Mouse (Mus musculus) adrenal gland, adult 18-20 months (tissue): ENCODE data around the gene Itga3. TPM values are rescaled to one million over a fixed set of nuclear protein-coding genes. Genes with fewer than 3 reads are reported as not detected.

Experiments used
- DNase-seq, 2 experiments: peaks; one replicate each; pipeline ENCODE4 v3.0.0; 2021 to 2022; ENCODE audit warnings: low spot score in 2 of 2
- total RNA-seq, 2 experiments: library from RNA; stranded (reverse); gene quantifications; 1 replicate in 1 of 2; 2 replicates in 1 of 2; pipeline ENCODE4 v1.2.3; 2021

Itga3 gene
- total RNA-seq, 2 experiments from 2014 or later: 33.9 to 44.6 TPM

DNA sequence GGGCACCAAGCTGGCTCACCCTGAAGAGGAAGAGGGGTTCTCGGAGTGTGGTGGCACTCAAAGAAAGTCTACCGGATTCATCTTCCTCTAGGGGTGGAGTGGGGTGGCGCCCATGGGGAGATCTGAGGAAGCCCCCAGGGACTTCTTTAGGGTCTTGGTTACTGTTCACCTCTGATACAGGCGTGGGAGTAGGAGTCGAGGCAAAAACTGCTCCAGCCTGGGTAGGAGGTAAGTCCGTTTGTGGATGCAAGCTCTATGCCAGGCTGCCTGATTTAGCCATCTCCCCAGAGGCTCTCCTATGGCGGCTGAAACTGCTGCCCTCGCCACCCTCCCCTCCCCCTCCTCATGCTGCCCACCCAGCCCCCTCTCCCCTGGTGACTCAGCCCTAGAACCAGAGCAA, 4.5 kb downstream of the Itga3 start:
- DNase-seq: no peak

DNA sequence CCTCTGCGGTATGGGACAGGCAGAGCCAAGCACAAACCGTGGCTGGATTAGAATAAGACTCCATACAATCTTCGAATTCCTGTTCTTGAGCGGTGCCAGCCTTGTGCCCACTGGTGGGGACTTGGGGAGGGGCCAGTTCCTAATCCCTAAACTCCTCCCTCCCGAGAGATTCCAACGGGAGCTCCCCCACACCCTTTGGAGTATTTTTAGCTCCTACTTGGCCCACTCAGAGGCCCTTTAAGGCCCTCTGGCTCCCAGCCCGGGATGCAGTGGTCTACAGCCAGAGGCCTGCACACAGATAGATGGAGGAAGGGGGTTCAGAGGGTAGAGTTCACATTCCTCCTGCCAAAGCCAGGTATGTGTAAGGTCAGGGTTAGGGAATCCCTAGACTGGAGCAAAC, 5.3 kb downstream of the Itga3 start:
- DNase-seq: no peak

DNA sequence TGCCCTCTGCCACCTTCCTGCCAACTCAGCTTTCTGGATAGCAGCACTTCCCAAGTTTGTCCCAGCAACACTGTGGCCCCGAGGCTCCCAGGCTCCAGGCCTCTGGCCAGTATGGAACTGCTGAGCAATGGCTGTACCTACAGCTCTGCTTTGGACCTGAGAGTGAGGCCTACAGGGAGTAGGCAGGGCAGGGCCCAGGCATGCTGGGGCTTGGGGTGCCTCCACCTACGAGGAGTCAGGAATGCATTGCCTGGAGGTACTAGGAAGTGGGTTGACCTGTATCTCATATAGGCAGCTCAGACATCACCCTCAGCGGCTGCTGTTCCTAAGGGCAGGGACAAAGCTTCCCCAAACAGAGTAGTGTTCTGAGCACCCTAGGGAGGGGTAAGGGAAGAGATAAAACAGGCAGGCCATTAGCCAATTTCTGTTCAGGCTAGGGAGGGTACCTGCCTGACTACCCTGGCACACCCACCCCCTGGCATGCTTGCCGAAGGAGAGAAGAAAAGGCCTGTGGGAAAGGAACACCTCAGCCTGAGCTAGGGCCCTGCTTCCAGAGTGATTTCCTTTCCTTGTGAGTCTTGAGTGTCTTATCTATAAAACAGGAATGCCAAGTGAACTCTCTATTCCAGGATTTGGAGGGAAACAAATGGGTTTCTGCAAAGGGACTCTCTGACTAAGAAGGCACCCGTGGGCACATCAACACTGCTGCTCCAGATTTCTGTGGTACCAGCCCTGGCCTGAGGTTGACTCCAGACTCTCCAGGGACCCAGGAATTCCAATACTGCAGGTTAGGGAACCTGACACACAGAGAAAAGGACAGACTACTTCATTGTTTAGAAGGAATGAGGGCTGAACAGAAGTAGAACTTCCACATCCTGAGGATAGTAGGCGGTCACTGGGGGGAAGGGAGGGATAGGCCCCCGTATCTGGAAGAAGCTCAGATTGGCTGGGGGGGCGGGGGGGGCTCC, 6.2 kb downstream of the Itga3 start:
- no peak for DNase-seq

DNA sequence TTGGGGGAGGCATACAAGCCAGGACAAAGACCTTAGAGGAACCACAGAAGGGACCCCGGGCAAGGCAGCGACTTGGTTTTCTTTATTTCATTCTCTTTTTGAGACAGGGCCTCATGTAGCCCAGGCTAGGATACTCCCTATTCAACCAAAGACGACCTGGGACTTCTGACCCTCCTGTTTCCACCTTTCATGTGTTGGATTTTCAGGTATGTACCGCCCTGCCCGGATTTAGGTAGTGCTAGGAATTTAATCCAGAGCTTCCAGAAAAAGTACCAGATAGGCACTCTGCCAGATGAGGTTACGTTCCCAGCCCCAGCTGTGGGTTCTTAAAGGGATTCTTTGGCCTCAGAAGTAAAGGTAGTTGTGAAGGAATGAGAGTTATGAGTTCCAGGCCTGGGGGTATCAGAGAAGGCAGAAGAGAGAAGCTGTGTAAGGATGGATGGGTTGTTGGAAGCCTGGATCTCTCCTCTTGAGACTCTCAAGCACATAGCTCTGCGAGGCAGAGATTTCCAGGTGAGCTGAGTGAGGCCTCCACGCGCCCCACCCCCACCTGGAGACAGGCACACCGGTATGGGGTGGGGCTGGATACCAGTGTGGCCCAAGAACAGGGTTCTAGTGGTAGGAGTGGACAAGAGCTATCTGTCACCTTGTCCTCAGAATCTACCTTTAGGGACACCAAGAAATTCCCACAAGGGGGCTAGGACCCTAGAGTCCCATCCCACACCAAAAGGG, 7.2 kb downstream of the Itga3 start:
- DNase-seq: no peak

DNA sequence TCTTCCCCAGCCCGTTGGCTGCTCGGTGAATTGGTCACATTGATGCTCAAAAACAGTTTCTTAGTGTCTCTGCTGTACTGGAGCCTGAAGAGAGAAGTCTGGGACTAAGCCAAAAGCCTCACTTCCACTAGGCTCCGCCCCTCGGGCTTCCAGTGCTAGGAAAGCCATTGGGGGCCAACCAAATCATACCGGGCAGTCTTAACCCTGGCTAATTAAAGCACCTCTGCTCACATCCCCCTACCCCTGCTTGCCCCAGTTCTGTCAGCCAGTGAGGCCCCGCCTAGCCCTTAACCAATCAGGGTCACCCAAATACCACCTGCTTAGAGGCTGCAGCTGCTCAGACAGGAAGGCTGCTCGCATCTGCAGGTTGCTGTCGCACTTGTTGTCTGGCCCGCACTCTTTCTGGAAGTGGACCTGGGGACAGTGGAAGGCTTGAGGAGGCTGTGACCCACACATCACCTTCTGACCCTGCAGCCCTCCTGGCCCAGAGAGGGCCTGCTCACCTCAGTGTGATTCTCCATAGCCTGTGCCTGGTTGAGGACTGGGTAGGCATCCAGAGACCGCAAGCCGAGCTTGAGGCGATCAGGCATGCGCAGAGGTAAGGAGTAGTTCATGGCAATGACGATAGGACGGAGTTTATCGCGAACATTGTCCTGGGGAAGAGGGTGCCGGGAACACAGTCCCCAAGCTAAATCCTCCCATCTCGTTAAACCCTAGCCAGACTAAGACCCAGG, 19.7 kb downstream of the Itga3 start:
- no peak for DNase-seq

DNA sequence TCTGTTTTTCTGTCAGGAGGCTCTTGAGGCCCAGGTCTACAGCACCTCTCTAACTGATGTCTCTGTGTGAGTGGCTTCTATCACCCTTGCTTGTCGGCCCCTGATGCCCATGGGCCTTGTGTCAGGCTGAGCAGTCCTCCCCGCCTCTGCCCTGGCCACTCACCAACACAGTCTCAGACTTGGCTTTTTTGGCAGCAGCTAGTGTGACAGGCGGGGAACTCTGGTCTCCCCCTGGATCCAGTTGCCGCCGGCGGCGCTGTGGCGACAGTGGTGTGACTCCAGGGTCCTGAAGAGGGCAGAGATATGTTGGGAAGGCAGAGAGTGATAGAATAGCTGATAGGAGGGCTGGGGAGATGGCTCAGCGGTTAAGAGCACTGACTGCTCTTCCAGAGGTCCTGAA, 23.5 kb downstream of the Itga3 start:
- DNase-seq: no peak

DNA sequence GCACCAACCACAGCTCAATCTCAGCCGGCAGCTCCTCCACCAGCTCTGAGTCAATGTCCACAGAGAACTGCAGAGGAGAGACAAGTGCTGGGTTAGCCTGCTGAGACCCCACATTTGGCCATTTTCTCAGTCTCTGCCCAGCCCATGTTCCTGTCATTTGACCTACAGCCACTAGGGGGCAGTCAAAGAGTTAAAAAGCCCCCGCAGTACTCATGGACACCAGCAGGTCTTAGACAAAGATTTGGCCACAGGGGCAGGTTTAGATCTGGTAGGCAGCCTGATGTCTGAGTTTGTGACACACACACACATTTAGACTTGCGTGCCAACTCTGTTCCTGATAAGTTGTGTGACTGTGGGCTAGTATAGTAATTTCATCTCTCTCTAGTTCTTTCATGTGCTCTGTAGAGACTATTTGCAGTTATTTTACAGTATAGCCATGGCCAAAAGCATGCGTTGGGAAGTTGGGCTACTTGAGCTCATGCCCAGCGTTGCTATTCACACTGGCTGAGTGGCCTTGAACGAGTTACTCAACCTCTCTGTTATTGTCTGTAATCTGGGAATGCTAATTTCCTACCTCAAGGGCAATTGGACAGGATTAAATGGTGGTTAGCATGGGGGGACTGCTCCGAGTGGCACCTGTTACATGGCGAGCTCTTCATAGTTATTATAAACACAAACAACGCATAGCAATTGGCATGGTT, 29.5 kb downstream of the Itga3 start:
- DNase-seq: peak; percentile 53

DNA sequence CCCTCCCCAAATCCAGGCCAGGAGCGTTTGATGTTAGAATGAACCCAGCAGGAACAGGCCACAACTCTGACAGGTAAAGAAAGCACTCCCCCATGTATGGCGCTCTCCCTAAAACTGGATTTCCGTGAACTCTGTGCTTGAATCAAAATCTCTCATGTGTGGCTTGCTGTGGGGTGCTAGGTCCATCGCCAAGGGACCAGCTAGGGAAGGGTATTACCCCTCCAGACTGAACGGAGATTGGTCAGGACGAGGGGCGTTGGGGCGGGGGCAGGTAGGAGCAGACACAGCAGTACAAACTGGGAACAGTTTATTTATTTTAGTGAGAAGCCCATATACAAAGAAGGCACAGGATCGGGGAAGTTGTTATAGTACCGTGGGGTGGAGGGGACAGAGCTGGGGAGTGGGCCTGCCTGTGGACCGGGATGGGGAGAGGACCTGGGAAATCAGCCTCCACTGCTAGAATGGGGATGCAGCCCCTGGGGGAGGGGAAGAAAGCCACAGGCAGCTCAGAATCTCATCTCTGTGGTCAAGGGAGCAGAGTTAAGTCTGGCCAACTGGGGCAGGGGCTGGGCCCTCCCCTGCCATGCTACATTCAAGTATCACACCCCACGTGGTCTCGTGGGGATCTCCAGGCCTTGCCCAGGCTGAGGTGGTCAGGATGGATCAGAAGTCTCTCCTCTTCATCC, 32.3 kb downstream of the Itga3 start:
- DNase-seq: no peak

DNA sequence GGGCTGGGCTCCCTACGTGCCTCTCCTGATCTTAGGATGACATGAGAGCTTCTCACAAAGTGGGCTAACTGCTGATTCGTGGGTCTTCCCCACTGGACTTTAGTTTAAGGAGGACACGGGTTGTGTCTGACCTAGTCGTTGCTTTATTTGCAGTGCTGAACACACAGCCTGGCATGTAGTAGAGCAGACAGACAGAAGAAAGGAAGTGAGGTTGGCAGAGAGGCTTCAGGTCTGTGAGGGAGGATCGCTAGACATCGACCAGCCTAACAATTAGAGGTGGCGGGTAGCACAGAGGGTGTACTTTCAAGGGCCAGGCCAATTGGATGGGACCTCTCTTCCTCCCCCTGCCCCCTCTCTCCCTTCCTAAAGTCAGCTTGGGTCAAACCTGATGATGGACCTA, 33.0 kb downstream of the Itga3 start:
- DNase-seq: no peak

DNA sequence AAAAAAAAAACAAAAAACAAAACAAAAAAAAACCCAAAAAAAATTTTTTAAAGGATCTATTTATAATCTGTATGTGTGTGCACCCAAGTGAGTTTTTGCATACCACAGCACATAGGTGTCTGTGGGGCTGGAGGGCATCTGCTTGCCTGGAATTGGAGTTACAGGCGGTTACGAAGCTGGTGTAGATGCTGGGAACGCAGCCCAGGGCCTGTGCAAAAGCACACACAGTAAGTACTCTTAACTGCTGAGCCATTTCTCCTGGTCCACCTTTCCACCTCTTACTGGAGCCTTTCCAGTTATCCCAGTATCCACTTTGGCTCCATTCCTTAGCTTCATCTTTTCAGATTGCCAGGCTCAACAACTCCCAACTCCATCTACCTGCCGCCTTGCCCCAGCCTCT, 33.5 kb downstream of the Itga3 start:
- no peak for DNase-seq

DNA sequence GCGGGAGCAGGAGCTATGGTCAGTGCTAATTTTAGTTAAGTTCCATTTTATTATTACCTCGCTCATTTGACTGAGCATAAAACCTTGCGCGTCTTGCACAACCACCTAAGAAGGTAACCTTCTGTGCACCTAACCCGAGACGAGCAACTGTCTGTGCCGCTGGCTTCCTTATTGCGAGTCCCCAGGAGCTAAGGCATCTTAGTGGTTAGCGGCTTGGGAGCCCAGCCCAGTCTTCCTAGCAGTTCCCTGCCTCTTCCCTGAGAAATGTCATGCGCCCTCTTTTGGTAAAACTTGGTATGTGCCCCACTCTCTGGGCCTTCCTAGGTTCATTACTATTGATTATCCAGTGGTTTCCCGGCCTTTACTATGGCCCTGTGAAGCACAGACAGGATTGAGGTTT, 34.5 kb downstream of the Itga3 start:
- DNase-seq: peak; percentile 77 to 82

DNA sequence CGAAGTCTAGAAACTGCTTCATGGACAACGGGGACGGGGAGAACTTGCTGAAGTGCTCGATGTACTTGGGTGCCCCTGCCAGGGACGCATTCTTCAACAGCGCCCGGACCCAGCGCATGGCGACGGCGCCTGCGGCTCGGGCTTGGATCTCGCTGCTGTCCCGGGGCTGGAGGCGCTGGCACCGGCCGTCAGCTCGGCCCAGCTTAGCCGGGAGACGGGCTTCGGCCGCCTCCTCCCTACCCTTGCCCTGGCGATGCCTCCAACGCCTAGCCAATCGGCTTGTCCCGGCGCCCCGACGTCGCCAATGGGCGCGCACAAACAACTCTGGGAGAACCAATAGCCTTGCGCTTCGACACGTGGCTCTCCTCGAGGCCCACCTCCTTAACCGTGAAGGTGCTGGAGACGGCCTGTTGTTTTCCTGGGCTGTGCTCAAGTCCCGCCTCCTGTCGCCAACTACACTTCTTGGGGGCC, 35.4 kb downstream of the Itga3 start, which contains the start of gene Pdk2:
Gene Pdk2 (minus strand): TSS at position 216 of the 471 bp plus-strand sequence.
- peak; percentile 86 to 92 for DNase-seq

DNA sequence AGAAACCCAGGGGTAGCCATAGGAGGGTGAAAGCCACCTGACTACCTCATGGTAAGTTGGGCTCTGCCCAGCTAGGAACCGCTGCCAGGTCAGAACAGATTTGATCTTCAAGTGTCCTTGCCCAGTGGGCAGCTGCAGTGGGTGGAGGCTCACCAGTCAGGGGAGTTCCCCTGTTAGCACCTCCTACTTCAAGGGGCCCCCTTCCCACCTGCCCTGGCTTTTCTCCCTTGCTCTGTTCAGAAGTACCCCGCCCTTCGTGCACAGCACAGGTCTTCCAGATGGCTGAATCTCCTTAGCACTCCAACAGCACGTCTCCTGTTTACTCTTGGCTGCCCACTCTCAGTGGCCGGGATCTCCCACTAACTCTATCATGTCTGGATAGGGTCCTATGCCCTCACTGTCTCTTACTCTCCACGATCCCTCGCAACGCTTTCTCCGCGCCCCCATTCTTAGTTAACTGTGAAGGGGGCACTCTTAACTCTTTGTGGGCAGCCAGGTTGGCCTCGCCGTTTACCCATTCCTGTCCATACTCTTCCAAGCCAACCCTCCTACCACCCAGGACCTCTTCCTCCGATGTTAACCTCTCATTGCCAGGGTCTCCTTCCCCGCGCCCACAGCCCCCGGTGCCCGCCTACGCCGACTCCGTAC, 36.0 kb downstream of the Itga3 start:
- peak; percentile 39 to 51 for DNase-seq

DNA sequence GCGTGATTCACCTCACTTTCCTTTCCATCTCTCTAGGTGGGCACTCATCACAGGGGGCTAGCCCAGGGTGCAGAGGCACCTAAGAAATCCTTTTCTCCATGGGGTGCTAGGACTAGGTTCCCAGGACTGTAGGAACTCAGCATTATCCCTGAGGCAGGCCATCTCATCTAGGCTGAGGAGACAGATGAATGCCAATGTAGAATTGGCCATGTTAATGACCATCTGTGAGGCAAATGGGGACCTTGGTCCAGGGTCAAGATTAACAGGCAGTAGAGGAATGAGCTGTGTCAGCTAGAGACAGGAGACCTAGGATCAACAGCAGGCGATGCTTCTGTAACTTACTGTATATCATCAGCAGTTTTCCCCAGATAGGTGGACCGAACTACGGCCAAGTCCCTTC, 36.8 kb downstream of the Itga3 start:
- DNase-seq: no peak

DNA sequence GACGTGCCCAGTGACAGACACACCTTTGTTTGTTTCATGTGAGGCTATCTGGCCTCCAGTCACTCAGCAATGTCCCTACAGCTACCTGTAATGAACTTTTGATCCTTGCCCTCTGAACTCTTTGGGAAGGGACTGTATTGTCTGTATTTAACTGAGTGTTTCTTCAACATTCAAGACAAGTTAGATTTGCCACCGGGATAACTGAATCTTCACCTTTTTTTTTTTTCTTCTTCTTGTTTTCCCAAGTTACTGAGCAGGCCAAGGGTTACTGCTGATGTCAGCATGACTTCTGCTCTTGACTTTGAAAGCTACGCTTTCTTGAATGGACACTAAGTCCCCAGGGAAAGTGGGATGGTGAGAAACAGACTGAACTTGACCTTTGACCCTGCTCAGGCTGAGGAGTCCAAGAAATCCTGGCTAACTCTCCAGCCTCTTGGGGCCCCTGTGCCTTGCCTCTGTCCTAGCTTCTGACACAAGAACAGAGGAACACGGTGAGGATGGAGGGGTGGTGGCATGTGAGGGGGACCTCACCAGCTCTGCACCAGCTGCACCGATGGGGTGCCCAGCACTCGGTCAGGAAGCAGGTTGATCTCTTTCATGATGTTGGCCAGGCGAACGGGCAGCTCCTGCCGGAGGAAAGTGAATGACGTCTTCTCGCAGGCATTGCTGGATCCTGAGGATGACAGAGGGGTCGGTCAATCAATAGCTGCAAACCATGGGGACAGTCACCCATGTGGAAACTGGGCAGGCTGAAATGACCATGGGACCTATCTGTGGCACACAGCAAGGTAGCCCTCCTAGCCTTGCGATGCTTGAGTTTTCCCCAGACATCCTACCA, 37.6 kb downstream of the Itga3 start:
- DNase-seq: no peak

DNA sequence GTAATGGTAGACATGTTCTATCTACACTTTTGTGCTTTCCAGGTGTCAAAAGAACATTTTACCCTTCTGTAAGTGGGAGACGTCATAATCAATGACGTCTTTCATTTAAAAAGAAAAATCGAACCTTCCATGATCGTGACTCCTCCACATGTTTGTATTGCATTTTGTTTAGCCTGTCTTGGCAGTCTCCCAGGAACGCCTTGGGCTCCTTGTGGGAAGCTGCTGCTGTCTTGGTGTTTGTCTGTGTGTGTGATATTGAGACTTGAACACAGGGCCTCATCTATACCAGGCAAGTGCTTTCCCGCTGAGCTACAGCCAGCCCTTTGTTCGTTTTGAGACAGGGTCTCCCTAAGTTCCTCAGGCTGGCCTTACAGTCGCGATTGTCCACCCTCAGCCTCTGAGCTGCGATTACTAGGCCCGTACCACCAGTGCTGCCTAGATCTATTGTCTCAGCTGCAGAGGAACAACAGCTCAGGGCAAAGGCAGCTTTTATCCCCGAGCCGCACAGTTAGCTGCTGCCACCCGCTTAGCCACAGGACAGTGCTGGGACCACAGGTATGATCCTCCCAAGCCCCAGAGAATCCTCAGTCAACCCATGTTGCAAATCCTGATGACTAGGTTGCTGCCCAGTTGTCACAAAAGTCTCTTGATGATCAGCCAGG, 38.3 kb downstream of the Itga3 start:
- no peak for DNase-seq

DNA sequence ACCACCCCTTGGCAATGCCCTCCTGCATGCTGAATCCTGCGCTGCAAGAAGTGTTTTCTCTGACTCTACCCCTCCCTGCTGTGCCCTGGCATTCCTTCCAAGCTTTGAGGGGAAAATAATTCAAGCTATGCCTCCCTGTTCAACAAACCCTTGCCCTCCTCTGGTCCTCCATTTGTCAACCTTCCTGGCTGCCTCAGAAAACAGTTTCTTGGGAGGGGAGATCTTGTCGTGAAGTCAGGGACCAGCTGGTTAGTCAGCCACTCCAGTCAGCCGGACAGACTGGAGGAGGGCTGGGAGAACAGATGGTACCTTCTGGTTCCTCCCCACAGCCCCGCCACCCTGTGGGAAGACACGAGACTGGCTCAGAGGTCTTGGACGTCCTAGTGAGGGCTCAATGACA, 39.3 kb downstream of the Itga3 start:
- DNase-seq: no peak

DNA sequence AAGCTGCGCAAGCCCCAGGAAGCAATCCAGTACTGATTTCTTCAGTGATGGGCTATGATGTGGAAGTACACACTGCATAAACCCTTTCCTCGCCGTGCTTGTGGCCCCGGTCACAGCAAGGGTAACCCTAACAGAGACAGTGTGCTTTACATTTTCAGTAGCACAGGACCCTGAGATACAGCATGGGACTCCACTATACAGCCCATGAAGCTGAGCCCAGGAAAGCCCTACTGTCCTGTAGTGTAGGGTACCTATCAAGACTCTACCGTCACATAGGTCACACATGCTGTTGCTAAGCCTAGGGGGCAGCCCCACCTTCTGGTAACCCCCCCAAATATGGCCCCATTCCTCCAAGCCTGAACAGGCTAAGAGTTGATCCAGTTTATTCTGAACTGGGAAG, 40.1 kb downstream of the Itga3 start:
- no peak for DNase-seq
